Mouse (Mus musculus) MEL (cell line): ENCODE data around the gene Rcbtb2. TPM values are rescaled to one million over a fixed set of nuclear protein-coding genes. Genes with fewer than 3 reads are reported as not detected.

Experiments used
- DNase-seq: peaks from one replicate; pipeline ENCODE4 v3.0.0; 2011; ENCODE audit warnings: low read depth, low spot score
- H3K27ac ChIP-seq: 2 replicates; pipeline ENCODE4 v1.5.1; 2012; ENCODE audit warnings: low read depth, mild to moderate bottlenecking, control low read depth, low read length, moderate library complexity; ENCODE audit not compliant: control insufficient read depth
- H3K27me3 ChIP-seq, 2 experiments: fragments of 150-350 bp in 1 of 2; sonication (generic) in 1 of 2; 2 replicates each; pipeline ENCODE4 v1.6.1; 2012; ENCODE audit warnings: low read length in 2 of 2, mild to moderate bottlenecking in 2 of 2, improper control_type of control experiment in 1 of 2, moderate library complexity in 1 of 2; ENCODE audit not compliant: insufficient read depth in 2 of 2, control insufficient read depth in 1 of 2
- H3K36me3 ChIP-seq, 2 experiments: 2 replicates each; pipeline ENCODE4 v1.6.1; 2012 to 2014; ENCODE audit warnings: low read length in 2 of 2, improper control_type of control experiment in 1 of 2, inconsistent platforms in 1 of 2, mild to moderate bottlenecking in 1 of 2; ENCODE audit not compliant: insufficient read depth in 2 of 2, control insufficient read depth in 1 of 2
- H3K4me1 ChIP-seq, 2 experiments: fragments of 150-350 bp in 1 of 2; sonication (generic) in 1 of 2; 2 replicates each; pipeline ENCODE4 v1.6.1; 2012; ENCODE audit warnings: low read length in 2 of 2, improper control_type of control experiment in 1 of 2, mild to moderate bottlenecking in 1 of 2; ENCODE audit not compliant: insufficient read depth in 2 of 2, control insufficient read depth in 1 of 2
- H3K4me3 ChIP-seq, 2 experiments: fragments of 150-350 bp in 1 of 2; sonication (generic) in 1 of 2; 2 replicates each; pipeline ENCODE4 v1.5.1; 2012; ENCODE audit warnings: low read depth in 2 of 2, low read length in 2 of 2, mild to moderate bottlenecking in 2 of 2, moderate library complexity in 2 of 2, control low read depth in 1 of 2, improper control_type of control experiment in 1 of 2; ENCODE audit not compliant: control insufficient read depth in 1 of 2, insufficient read depth in 1 of 2
- H3K79me2 ChIP-seq: 2 replicates; pipeline ENCODE4 v1.6.1; 2012; ENCODE audit warnings: mild to moderate bottlenecking, low read length, moderate library complexity; ENCODE audit not compliant: control insufficient read depth, poor library complexity, insufficient read depth
- H3K9ac ChIP-seq: 2 replicates; pipeline ENCODE4 v1.6.1; 2012; ENCODE audit warnings: low read depth, mild to moderate bottlenecking, control low read depth, low read length, moderate library complexity; ENCODE audit not compliant: control insufficient read depth, poor library complexity, severe bottlenecking
- H3K9me3 ChIP-seq: fragments of 150-350 bp; sonication (generic); replicated peaks from 2 replicates; pipeline ENCODE4 v1.6.1; 2012; ENCODE audit warnings: mild to moderate bottlenecking, low read length, improper control_type of control experiment, moderate library complexity; ENCODE audit not compliant: insufficient read depth
- ELF1 ChIP-seq: IDR thresholded peaks from 2 replicates; pipeline ENCODE4 v1.6.1; 2014; ENCODE audit warnings: low read depth, mild to moderate bottlenecking, inconsistent platforms, low read length, improper control_type of control experiment, moderate library complexity
- EP300 ChIP-seq, 2 experiments: IDR thresholded peaks; 2 replicates each; pipeline ENCODE4 v1.6.1; 2011; ENCODE audit warnings: improper control_type of control experiment in 2 of 2, low read length in 2 of 2, low read depth in 1 of 2, mild to moderate bottlenecking in 1 of 2
- ETS1 ChIP-seq: IDR thresholded peaks from 2 replicates; pipeline ENCODE4 v1.6.1; 2012; ENCODE audit warnings: low read depth, mild to moderate bottlenecking, inconsistent platforms, low read length, improper control_type of control experiment, moderate library complexity
- GATA1 ChIP-seq: IDR thresholded peaks from 2 replicates; pipeline ENCODE4 v1.6.1; 2011; ENCODE audit warnings: low read depth, low read length, improper control_type of control experiment
- KAT2A ChIP-seq: conservative IDR thresholded peaks from 2 replicates; pipeline ENCODE4 v1.6.1; 2012; ENCODE audit warnings: low read depth, low read length, improper control_type of control experiment, inconsistent platforms
- MAFK ChIP-seq: IDR thresholded peaks from 2 replicates; pipeline ENCODE4 v1.6.1; 2011; ENCODE audit warnings: low read depth, mild to moderate bottlenecking, low read length, improper control_type of control experiment, borderline replicate concordance
- MAX ChIP-seq: IDR thresholded peaks from 2 replicates; pipeline ENCODE4 v1.6.1; 2011; ENCODE audit warnings: low read length, improper control_type of control experiment
- MEF2A ChIP-seq: IDR thresholded peaks from 2 replicates; pipeline ENCODE4 v1.6.1; 2014; ENCODE audit warnings: low read depth, mild to moderate bottlenecking, inconsistent platforms, low read length, improper control_type of control experiment; ENCODE audit not compliant: poor library complexity, insufficient replicate concordance, severe bottlenecking; ENCODE audit errors: extremely low read depth
- MXI1 ChIP-seq: IDR thresholded peaks from 2 replicates; pipeline ENCODE4 v1.6.1; 2011; ENCODE audit warnings: mild to moderate bottlenecking, low read depth, low read length, improper control_type of control experiment
- MYB ChIP-seq: IDR thresholded peaks from 2 replicates; pipeline ENCODE4 v1.6.1; 2011; ENCODE audit warnings: mild to moderate bottlenecking, low read depth, low read length, improper control_type of control experiment
- MYC ChIP-seq: IDR thresholded peaks from 2 replicates; pipeline ENCODE4 v1.6.1; 2011; ENCODE audit warnings: low read depth, mild to moderate bottlenecking, low read length, improper control_type of control experiment, moderate library complexity
- NRF1 ChIP-seq: IDR thresholded peaks from 2 replicates; pipeline ENCODE4 v1.6.1; 2014; ENCODE audit warnings: low read depth, mild to moderate bottlenecking, inconsistent platforms, low read length, improper control_type of control experiment, moderate library complexity; ENCODE audit not compliant: poor library complexity, insufficient read depth, severe bottlenecking
- POLR2A ChIP-seq, 2 experiments: IDR thresholded peaks; 2 replicates each; pipeline ENCODE4 v1.6.1; 2011 to 2012; ENCODE audit warnings: low read length in 2 of 2, mild to moderate bottlenecking in 2 of 2, control low read depth in 1 of 2, improper control_type of control experiment in 1 of 2, low read depth in 1 of 2, moderate library complexity in 1 of 2; ENCODE audit not compliant: control insufficient read depth in 1 of 2, insufficient read depth in 1 of 2, poor library complexity in 1 of 2
- POLR2AphosphoS5 ChIP-seq: IDR thresholded peaks from 2 replicates; pipeline ENCODE4 v1.6.1; 2012; ENCODE audit warnings: low read depth, borderline replicate concordance, mild to moderate bottlenecking, inconsistent platforms, low read length, moderate library complexity, mixed read lengths
- RCOR1 ChIP-seq: IDR thresholded peaks from 2 replicates; pipeline ENCODE4 v1.6.1; 2012; ENCODE audit warnings: low read depth, mild to moderate bottlenecking, inconsistent platforms, low read length, improper control_type of control experiment
- SIN3A ChIP-seq: IDR thresholded peaks from 2 replicates; pipeline ENCODE4 v1.6.1; 2012; ENCODE audit warnings: low read length, improper control_type of control experiment, inconsistent platforms
- SMC3 ChIP-seq: IDR thresholded peaks from 2 replicates; pipeline ENCODE4 v1.6.1; 2011; ENCODE audit warnings: low read depth, low read length, improper control_type of control experiment
- TCF12 ChIP-seq: IDR thresholded peaks from 2 replicates; pipeline ENCODE4 v1.6.1; 2014; ENCODE audit warnings: low read depth, mild to moderate bottlenecking, inconsistent platforms, low read length, improper control_type of control experiment, moderate library complexity
- USF1 ChIP-seq: IDR thresholded peaks from 2 replicates; pipeline ENCODE4 v1.6.1; 2014; ENCODE audit warnings: low read depth, mild to moderate bottlenecking, inconsistent platforms, low read length, improper control_type of control experiment, moderate library complexity
- ZMIZ1 ChIP-seq: IDR thresholded peaks from 2 replicates; pipeline ENCODE4 v1.6.1; 2012; ENCODE audit warnings: low read depth, mild to moderate bottlenecking, inconsistent platforms, low read length, improper control_type of control experiment, moderate library complexity
- polyA plus RNA-seq, 2 experiments: library from polyadenylated mRNA; stranded (reverse) in 1 of 2; unstranded in 1 of 2; fragments of >175 nt in 1 of 2; fragments of >200 nt in 1 of 2; gene quantifications; 2 replicates each; pipeline versions ENCODE4 v1.2.1 to v1.2.4; 2012; ENCODE audit warnings: low replicate concordance in 2 of 2, low read depth in 1 of 2; ENCODE audit not compliant: insufficient read length in 2 of 2, insufficient read depth in 1 of 2, missing spikeins in 1 of 2
- total RNA-seq: library from RNA; depleted of rRNA; stranded (reverse); fragments of 300-350 nt; gene quantifications from 2 replicates; pipeline ENCODE4 v1.2.3, GENCODE M21; 2012

The Rcbtb2 gene
- total and polyA plus RNA-seq, 3 experiments = 8.6 to 13.8 TPM; not detected in 1

- no peak for TF ChIP-seq ELF1
Measured at GRCm38 (mm10) chr14:73106234-73106711, 16.6 kb upstream of the Rcbtb2 start (continued).

DNA sequence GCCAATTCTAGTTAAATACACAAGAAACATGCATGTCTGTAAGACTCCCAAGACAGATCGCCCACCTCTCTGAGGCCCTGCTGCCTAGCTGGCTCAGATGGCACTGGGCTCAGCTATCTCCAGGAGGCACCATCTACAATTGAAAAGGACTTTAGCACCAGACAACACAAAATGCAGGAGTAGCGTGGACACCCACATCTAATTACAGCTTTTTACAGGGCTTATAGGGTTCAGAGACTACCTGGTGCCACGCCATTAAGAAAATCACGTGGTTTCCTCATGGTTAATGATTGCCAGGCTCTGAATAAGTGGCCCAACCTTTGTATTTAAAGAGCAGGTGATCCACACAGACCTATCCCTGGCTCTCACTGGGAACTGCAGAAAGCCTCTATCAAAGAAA is 15.9 kb upstream of the Rcbtb2 start:
- no peak for TF ChIP-seq ETS1
- peak; percentile 68; the same call in 1 of the 2 replicates for TF ChIP-seq MAX
- peak; percentile 70 for TF ChIP-seq USF1
- no peak for TF ChIP-seq MEF2A
- peak; percentile 74 for TF ChIP-seq MYC
- TF ChIP-seq MXI1 = peak; percentile 63
- no peak for TF ChIP-seq MAFK
- TF ChIP-seq, all 39 proteins: peak for 4
- Histone ChIP-seq H3K27ac (0 out of 2 replicates have a peak overlapping the region, but pooled peaks have one; percentile 3), H3K9me3 (no peaks in the 10 kb centered on the region), H3K4me1 (peaks cover 9 to 44% of the 10 kb centered on the region in 2 experiments), H3K27me3 (no peaks in the 10 kb centered on the region), H3K36me3 (peaks cover 0 to 36% of the 10 kb centered on the region in 2 experiments; a peak in 2 of 4 replicates), H3K79me2 (no peaks in the 10 kb centered on the region), H3K9ac (peak overlapping the region; percentile 61), H3K4me3 (peak overlapping the region; percentile 51 to 73)
- no peak for DNase-seq

DNA sequence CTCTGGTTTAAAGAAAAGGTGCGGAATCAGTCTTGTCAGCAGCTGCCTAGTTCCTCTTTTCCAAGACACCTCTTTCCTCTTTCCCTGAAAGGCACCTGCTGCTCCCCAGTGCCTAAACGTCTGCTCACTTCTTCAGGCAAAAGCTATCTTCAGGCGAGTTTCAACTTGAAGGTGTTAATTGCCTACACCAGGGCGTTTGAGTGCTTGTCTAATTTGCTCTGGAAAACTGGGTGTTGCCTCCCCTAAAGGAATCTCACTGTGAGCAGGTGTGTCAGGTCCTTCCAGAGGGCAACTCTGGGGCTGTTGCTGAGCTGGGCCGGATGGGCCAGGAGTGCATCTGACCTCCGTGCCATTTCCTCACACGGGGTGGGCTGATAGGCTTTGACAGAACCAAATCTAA is 15.5 kb upstream of the Rcbtb2 start:
- DNase-seq = peak; percentile 51
- H3K4me3 ChIP-seq = peak overlapping the region; percentile 51 to 73

DNA sequence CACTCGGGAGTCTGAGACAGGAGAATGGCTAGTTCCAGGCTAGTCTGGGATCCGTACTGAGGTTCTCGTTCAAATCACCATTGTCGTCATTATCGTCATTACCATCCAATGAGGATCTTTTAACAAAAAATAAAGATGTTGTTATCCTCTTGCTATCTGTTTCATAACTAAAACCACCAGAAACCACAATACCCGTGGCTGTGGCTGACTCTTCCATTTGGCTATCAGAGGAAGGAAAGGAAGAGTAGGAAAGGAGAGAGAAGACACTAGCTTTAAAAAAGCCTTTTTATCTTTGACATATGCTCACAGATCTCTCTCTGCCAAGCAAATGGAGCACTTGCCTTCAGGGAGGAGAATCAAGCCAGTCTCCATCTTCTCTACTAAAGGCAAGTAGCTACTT is 14.9 kb upstream of the Rcbtb2 start:
- Histone ChIP-seq H3K79me2 (no peaks in the 10 kb centered on the region), H3K27ac (peak overlapping the region; percentile 15; the same call in 1 of the 2 replicates), H3K9me3 (no peaks in the 10 kb centered on the region), H3K4me3 (peak overlapping the region in 1 of 2 experiments; percentile 51; a peak in 3 of 4 replicates), H3K36me3 (peaks cover 0 to 36% of the 10 kb centered on the region in 2 experiments; a peak in 2 of 4 replicates), H3K9ac (no peak overlapping the region), H3K4me1 (peaks cover 11 to 46% of the 10 kb centered on the region in 2 experiments), H3K27me3 (no peaks in the 10 kb centered on the region)
- TF ChIP-seq GATA1 (peak; percentile 60), SIN3A (no peak), SMC3 (no peak), POLR2A (IDR thresholded peaks at IDR 0.05; ENCODE audit: control insufficient read depth in 1 of 2, insufficient read depth in 1 of 2, low read depth in 1 of 2, low read length in 2 of 2, poor library complexity in 1 of 2) (no peak), EP300 (IDR thresholded peaks at IDR 0.05; ENCODE audit: low read depth in 1 of 2, low read length in 2 of 2) (peak; percentile 37 to 54; a peak in 3 of 4 replicates), POLR2AphosphoS5 (no peak), ETS1 (0 out of 2 replicates have a peak, but pooled peaks have one; percentile 34), ZMIZ1 (no peak), NRF1 (no peak), KAT2A (no peak), TCF12 (peak; percentile 55; the same call in 1 of the 2 replicates), MYC (no peak), MYB (no peak), RCOR1 (peak; percentile 34; the same call in 1 of the 2 replicates)
- peak; percentile 38 for DNase-seq

More for the DNA sequence above, 15.5 kb upstream of the Rcbtb2 start:
- no peaks in the 10 kb centered on the region for H3K79me2 ChIP-seq
- 0 out of 2 replicates have a peak, but pooled peaks have one; percentile 17 for TF ChIP-seq RCOR1
- TF ChIP-seq SMC3 = peak; percentile 22; the same call in 1 of the 2 replicates
- TF ChIP-seq TCF12 = no peak
- H3K9me3 ChIP-seq = no peaks in the 10 kb centered on the region
- H3K27ac ChIP-seq = no peak overlapping the region
- H3K4me1 ChIP-seq = peaks cover 11 to 47% of the 10 kb centered on the region in 2 experiments
- peaks cover 0 to 39% of the 10 kb centered on the region in 2 experiments; a peak in 2 of 4 replicates for H3K36me3 ChIP-seq
- H3K27me3 ChIP-seq = no peaks in the 10 kb centered on the region
- H3K9ac ChIP-seq = peak overlapping the region; percentile 61
